Mouse (Mus musculus): ENCODE data around the gene Ccnd3. TPM values are rescaled to one million over a fixed set of nuclear protein-coding genes. Genes with fewer than 3 reads are reported as not detected.

Ccnd3 gene
- polyA plus RNA-seq, 1 experiment from 2014 or later: 412 TPM

- 30% methylated on average over 6 of the region's 6 CpGs for WGBS
- ATAC-seq (replicated peaks; ENCODE audit: extremely low read depth, insufficient read depth, low FRiP score): peak; percentile 49; the same call in 1 of the 2 replicates
- Histone ChIP-seq H3K36me3 (ENCODE audit: control insufficient read depth, insufficient read depth) (no peaks in the 10 kb centered on the region), H3K27me3 (ENCODE audit: control insufficient read depth, insufficient read depth, low read length) (no peaks in the 10 kb centered on the region), H3K4me2 (ENCODE audit: low read depth, low read length) (no peak overlapping the region), H3K9ac (ENCODE audit: low read length) (no peak overlapping the region), H3K27ac (ENCODE audit: low read length) (peak overlapping the region; percentile 53; the same call in 1 of the 2 replicates), H3K9me3 (replicated peaks; ENCODE audit: control insufficient read depth, low read length) (no peaks in the 10 kb centered on the region), H3K4me1 (ENCODE audit: control insufficient read depth, insufficient read depth, low read length) (peaks cover 7% of the 10 kb centered on the region), H3K4me3 (ENCODE audit: low read length) (no peak overlapping the region)
These were observed 54.9 kb downstream of the Ccnd3 start for GRCm38 (mm10) chr17:47559726-47560125.

- H3K9me3 ChIP-seq (replicated peaks; ENCODE audit: control insufficient read depth, low read length): no peaks in the 10 kb centered on the region
- H3K27me3 ChIP-seq (ENCODE audit: control insufficient read depth, insufficient read depth, low read length): no peaks in the 10 kb centered on the region
- H3K27ac ChIP-seq (ENCODE audit: low read length): no peak overlapping the region
- no peaks in the 10 kb centered on the region for H3K36me3 ChIP-seq (ENCODE audit: control insufficient read depth, insufficient read depth)
- no peak overlapping the region for H3K4me2 ChIP-seq (ENCODE audit: low read depth, low read length)
- ATAC-seq (replicated peaks; ENCODE audit: extremely low read depth, insufficient read depth, low FRiP score): no peak
- no peak overlapping the region for H3K4me3 ChIP-seq (ENCODE audit: low read length)
- 84% methylated on average over 6 of the region's 6 CpGs for WGBS
- peaks cover 7% of the 10 kb centered on the region for H3K4me1 ChIP-seq (ENCODE audit: control insufficient read depth, insufficient read depth, low read length)
- no peak overlapping the region for H3K9ac ChIP-seq (ENCODE audit: low read length)
These were observed 58.0 kb downstream of the Ccnd3 start for GRCm38 (mm10) chr17:47562875-47563274.

DNA sequence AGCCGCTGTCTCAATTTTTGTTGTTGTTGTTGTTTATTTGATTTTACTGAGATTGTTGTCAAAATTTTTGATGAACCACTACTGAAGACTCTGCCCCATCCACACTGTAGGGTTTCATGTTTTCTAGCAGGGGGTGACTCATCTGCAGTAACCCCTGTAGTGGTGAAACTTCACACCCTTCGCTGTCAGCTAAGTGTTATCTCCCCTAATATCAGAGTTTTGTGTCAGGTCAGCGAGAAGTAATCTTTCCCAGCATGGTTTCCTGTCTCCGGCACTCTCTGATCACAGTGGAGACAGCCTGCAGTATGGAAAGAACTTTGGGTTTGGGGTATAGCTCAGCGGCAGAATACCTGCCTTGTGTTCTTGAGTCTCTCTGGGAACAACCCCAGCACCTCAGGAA, 59.8 kb downstream of the Ccnd3 start:
- H3K4me3 ChIP-seq (ENCODE audit: low read length): no peak overlapping the region
- H3K9me3 ChIP-seq (replicated peaks; ENCODE audit: control insufficient read depth, low read length): no peaks in the 10 kb centered on the region
- H3K36me3 ChIP-seq (ENCODE audit: control insufficient read depth, insufficient read depth): no peaks in the 10 kb centered on the region
- 53% methylated on average over 5 of the region's 5 CpGs for WGBS
- ATAC-seq (replicated peaks; ENCODE audit: extremely low read depth, insufficient read depth, low FRiP score): no peak
- H3K4me1 ChIP-seq (ENCODE audit: control insufficient read depth, insufficient read depth, low read length): peaks cover 5% of the 10 kb centered on the region
- no peak overlapping the region for H3K4me2 ChIP-seq (ENCODE audit: low read depth, low read length)
- H3K27me3 ChIP-seq (ENCODE audit: control insufficient read depth, insufficient read depth, low read length): no peaks in the 10 kb centered on the region
- no peak overlapping the region for H3K9ac ChIP-seq (ENCODE audit: low read length)
- no peak overlapping the region for H3K27ac ChIP-seq (ENCODE audit: low read length)

- Histone ChIP-seq H3K9ac (ENCODE audit: low read length) (no peak overlapping the region), H3K9me3 (replicated peaks; ENCODE audit: control insufficient read depth, low read length) (no peaks in the 10 kb centered on the region), H3K36me3 (ENCODE audit: control insufficient read depth, insufficient read depth) (no peaks in the 10 kb centered on the region), H3K27me3 (ENCODE audit: control insufficient read depth, insufficient read depth, low read length) (no peaks in the 10 kb centered on the region), H3K4me3 (ENCODE audit: low read length) (no peak overlapping the region), H3K4me1 (ENCODE audit: control insufficient read depth, insufficient read depth, low read length) (no peaks in the 10 kb centered on the region), H3K4me2 (ENCODE audit: low read depth, low read length) (no peak overlapping the region), H3K27ac (ENCODE audit: low read length) (no peak overlapping the region)
- ATAC-seq (replicated peaks; ENCODE audit: extremely low read depth, insufficient read depth, low FRiP score): no peak
- WGBS: 47% methylated on average over 2 of the region's 2 CpGs
These were observed 61.3 kb downstream of the Ccnd3 start for GRCm38 (mm10) chr17:47566133-47566532.

- WGBS: 60% methylated on average over 3 of the region's 3 CpGs
- Histone ChIP-seq H3K9me3 (replicated peaks; ENCODE audit: control insufficient read depth, low read length) (no peaks in the 10 kb centered on the region), H3K4me1 (ENCODE audit: control insufficient read depth, insufficient read depth, low read length) (no peaks in the 10 kb centered on the region), H3K36me3 (ENCODE audit: control insufficient read depth, insufficient read depth) (no peaks in the 10 kb centered on the region), H3K27me3 (ENCODE audit: control insufficient read depth, insufficient read depth, low read length) (no peaks in the 10 kb centered on the region), H3K4me2 (ENCODE audit: low read depth, low read length) (no peak overlapping the region), H3K9ac (ENCODE audit: low read length) (no peak overlapping the region), H3K27ac (ENCODE audit: low read length) (peak overlapping the region; percentile 72), H3K4me3 (ENCODE audit: low read length) (no peak overlapping the region)
- ATAC-seq (replicated peaks; ENCODE audit: extremely low read depth, insufficient read depth, low FRiP score): peak; percentile 80
These were observed 62.4 kb downstream of the Ccnd3 start for GRCm38 (mm10) chr17:47567271-47567670.

GRCm38 (mm10) chr17:47568389-47568788, 63.5 kb downstream of the Ccnd3 start:
- H3K36me3 ChIP-seq (ENCODE audit: control insufficient read depth, insufficient read depth): no peaks in the 10 kb centered on the region
- no peaks in the 10 kb centered on the region for H3K27me3 ChIP-seq (ENCODE audit: control insufficient read depth, insufficient read depth, low read length)
- 80% methylated on average over 3 of the region's 3 CpGs for WGBS
- no peak overlapping the region for H3K9ac ChIP-seq (ENCODE audit: low read length)
- no peak for ATAC-seq (replicated peaks; ENCODE audit: extremely low read depth, insufficient read depth, low FRiP score)
- H3K4me2 ChIP-seq (ENCODE audit: low read depth, low read length): no peak overlapping the region
- no peak overlapping the region for H3K4me3 ChIP-seq (ENCODE audit: low read length)
- H3K27ac ChIP-seq (ENCODE audit: low read length): no peak overlapping the region
- no peaks in the 10 kb centered on the region for H3K9me3 ChIP-seq (replicated peaks; ENCODE audit: control insufficient read depth, low read length)
- no peaks in the 10 kb centered on the region for H3K4me1 ChIP-seq (ENCODE audit: control insufficient read depth, insufficient read depth, low read length)

- H3K27me3 ChIP-seq (ENCODE audit: control insufficient read depth, insufficient read depth, low read length): no peaks in the 10 kb centered on the region
- H3K4me1 ChIP-seq (ENCODE audit: control insufficient read depth, insufficient read depth, low read length): no peaks in the 10 kb centered on the region
- no peak overlapping the region for H3K4me2 ChIP-seq (ENCODE audit: low read depth, low read length)
- no peak overlapping the region for H3K9ac ChIP-seq (ENCODE audit: low read length)
- H3K9me3 ChIP-seq (replicated peaks; ENCODE audit: control insufficient read depth, low read length): no peaks in the 10 kb centered on the region
- no peaks in the 10 kb centered on the region for H3K36me3 ChIP-seq (ENCODE audit: control insufficient read depth, insufficient read depth)
- no peak for ATAC-seq (replicated peaks; ENCODE audit: extremely low read depth, insufficient read depth, low FRiP score)
- 89% methylated on average over 10 of the region's 10 CpGs for WGBS
- no peak overlapping the region for H3K27ac ChIP-seq (ENCODE audit: low read length)
- no peak overlapping the region for H3K4me3 ChIP-seq (ENCODE audit: low read length)
These were observed 64.2 kb downstream of the Ccnd3 start for GRCm38 (mm10) chr17:47568951-47569527.

DNA sequence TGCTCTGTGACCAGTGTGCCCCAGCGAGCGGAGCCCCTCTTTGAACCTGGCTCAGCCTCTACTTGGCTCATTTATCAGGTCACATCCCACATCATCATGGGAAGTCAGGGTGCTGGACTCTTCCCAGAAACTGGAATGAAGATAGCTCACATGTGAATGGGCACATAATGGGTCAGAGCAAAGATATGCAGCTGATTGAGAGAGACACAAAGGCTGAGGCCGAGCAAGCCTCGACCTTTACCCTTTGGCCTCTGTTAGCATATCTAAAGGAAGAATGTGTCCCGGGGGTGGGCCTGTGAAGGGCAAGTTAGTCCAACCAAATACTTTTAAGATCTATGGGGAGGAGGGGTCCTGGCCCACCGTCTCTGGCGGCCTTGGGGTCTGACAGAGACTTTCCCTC, 66.8 kb downstream of the Ccnd3 start:
- H3K9me3 ChIP-seq (replicated peaks; ENCODE audit: control insufficient read depth, low read length): no peaks in the 10 kb centered on the region
- H3K4me2 ChIP-seq (ENCODE audit: low read depth, low read length): no peak overlapping the region
- H3K36me3 ChIP-seq (ENCODE audit: control insufficient read depth, insufficient read depth): no peaks in the 10 kb centered on the region
- no peak overlapping the region for H3K4me3 ChIP-seq (ENCODE audit: low read length)
- no peak overlapping the region for H3K9ac ChIP-seq (ENCODE audit: low read length)
- no peak overlapping the region for H3K27ac ChIP-seq (ENCODE audit: low read length)
- ATAC-seq (replicated peaks; ENCODE audit: extremely low read depth, insufficient read depth, low FRiP score): no peak
- 58% methylated on average over 7 of the region's 7 CpGs for WGBS
- H3K27me3 ChIP-seq (ENCODE audit: control insufficient read depth, insufficient read depth, low read length): no peaks in the 10 kb centered on the region
- H3K4me1 ChIP-seq (ENCODE audit: control insufficient read depth, insufficient read depth, low read length): no peaks in the 10 kb centered on the region

- H3K9me3 ChIP-seq (replicated peaks; ENCODE audit: control insufficient read depth, low read length): no peaks in the 10 kb centered on the region
- H3K27me3 ChIP-seq (ENCODE audit: control insufficient read depth, insufficient read depth, low read length): no peaks in the 10 kb centered on the region
- no peak overlapping the region for H3K4me2 ChIP-seq (ENCODE audit: low read depth, low read length)
- no peak overlapping the region for H3K27ac ChIP-seq (ENCODE audit: low read length)
- H3K36me3 ChIP-seq (ENCODE audit: control insufficient read depth, insufficient read depth): no peaks in the 10 kb centered on the region
- ATAC-seq (replicated peaks; ENCODE audit: extremely low read depth, insufficient read depth, low FRiP score): no peak
- H3K4me1 ChIP-seq (ENCODE audit: control insufficient read depth, insufficient read depth, low read length): no peaks in the 10 kb centered on the region
- H3K9ac ChIP-seq (ENCODE audit: low read length): no peak overlapping the region
- no peak overlapping the region for H3K4me3 ChIP-seq (ENCODE audit: low read length)
These were observed 67.6 kb downstream of the Ccnd3 start for GRCm38 (mm10) chr17:47572436-47572835.

Data from heart, embryonic 16.5 days (tissue).